Mouse (Mus musculus): ENCODE measurements around the gene Lif. TPM values are rescaled to one million over a fixed set of nuclear protein-coding genes. Genes with fewer than 3 reads are reported as not detected.
A peak's percentile ranks its signal among the peaks of the same experiment; 100 is the strongest.

The Lif gene
- polyA plus RNA-seq, 1 experiment from 2014 or later = 0.32 TPM

DNA sequence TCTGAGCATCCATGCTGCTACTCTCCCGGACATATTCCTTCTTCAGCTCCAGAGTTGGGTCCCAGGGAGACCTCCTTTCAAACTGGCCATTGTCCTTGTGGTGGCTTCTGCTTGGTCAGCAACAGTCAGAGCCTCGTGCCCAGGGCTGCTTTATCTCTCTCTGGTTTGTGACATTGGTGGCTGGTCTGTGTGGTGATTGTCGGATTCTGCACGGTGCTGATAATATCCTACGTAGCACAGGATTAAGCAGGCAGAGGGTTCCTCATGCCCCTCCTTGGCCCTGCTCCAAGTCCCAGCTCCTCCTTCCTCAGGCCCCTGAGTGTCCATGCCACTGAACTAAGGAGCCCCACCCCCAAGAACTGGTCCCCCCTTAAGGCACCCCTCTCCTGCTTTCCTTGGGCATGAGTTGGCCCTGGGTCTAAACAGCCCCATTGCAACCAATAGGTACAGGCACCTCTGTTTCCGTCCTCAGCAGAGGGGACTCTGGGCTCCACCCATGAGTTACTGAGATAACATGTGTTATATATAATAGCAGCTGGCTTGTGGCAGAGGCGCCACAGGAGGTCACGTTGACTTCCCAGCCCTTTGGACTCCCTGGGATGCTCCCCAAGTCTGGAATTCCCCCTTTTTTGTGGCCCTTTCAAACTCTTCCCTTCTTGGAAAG, 35.0 kb downstream of the Lif start:
- no peaks in the 10 kb centered on the region for H3K36me3 ChIP-seq
- peak; percentile 21; the same call in 1 of the 2 replicates for ATAC-seq (ENCODE audit: borderline replicate concordance, extremely low read depth, low FRiP score, low TSS enrichment)
- H3K27me3 ChIP-seq = peaks cover 23% of the 10 kb centered on the region
- H3K4me2 ChIP-seq = no peak overlapping the region
- peaks cover 34% of the 10 kb centered on the region for H3K4me1 ChIP-seq
- 52% methylated on average over 8 of the region's 8 CpGs for WGBS
- no peaks in the 10 kb centered on the region for H3K9me3 ChIP-seq
- no peak overlapping the region for H3K27ac ChIP-seq
- no peak overlapping the region for H3K4me3 ChIP-seq
- H3K9ac ChIP-seq = no peak overlapping the region

DNA sequence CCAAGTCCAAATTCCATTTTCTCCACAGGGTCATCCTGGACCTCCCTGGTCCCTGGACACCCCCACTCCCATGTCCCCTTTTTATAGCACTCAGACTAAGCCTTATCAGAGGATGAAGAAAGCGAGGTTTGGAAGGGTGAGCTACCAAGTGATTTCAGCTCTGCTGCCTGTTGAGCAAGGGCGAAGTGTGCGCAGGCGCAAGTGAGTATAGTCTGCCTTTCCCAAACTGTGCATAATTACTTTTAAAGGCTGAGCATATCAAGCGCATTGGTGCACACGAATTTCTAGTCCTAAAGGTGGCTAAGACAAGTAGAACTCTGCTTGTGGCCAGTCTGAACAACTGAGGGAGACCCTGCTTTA, 35.5 kb downstream of the Lif start:
- H3K4me3 ChIP-seq = no peak overlapping the region
- peaks cover 36% of the 10 kb centered on the region for H3K4me1 ChIP-seq
- no peaks in the 10 kb centered on the region for H3K9me3 ChIP-seq
- no peaks in the 10 kb centered on the region for H3K36me3 ChIP-seq
- no peak overlapping the region for H3K27ac ChIP-seq
- peaks cover 23% of the 10 kb centered on the region for H3K27me3 ChIP-seq
- no peak for ATAC-seq (ENCODE audit: borderline replicate concordance, extremely low read depth, low FRiP score, low TSS enrichment)
- no peak overlapping the region for H3K4me2 ChIP-seq
- 79% methylated on average over 6 of the region's 6 CpGs for WGBS
- no peak overlapping the region for H3K9ac ChIP-seq

DNA sequence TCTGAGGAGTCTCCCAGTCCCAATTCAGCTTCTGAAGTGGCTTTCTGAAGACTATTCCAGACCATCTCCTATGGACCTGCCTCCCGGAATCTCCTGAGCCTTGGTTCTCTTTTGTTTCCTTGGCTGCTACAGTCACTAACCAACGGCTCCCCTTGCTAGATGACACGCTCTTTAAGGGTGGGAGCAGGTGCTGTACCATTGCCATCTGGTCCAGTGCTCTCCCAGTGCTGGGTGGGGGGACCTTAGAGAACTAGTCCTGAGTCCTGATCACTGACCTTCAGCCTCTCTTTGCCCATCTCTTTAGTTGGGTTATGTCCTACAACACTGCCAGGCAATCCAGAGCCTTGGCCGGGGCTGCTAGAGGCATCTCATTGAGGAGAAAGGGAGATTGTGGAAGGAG, 36.1 kb downstream of the Lif start:
- no peak overlapping the region for H3K9ac ChIP-seq
- H3K27me3 ChIP-seq = peaks cover 23% of the 10 kb centered on the region
- no peak overlapping the region for H3K27ac ChIP-seq
- ATAC-seq (ENCODE audit: borderline replicate concordance, extremely low read depth, low FRiP score, low TSS enrichment) = no peak
- 89% methylated on average over 4 of the region's 4 CpGs for WGBS
- no peaks in the 10 kb centered on the region for H3K9me3 ChIP-seq
- H3K4me3 ChIP-seq = no peak overlapping the region
- H3K4me1 ChIP-seq = peaks cover 36% of the 10 kb centered on the region
- H3K36me3 ChIP-seq = no peaks in the 10 kb centered on the region
- H3K4me2 ChIP-seq = no peak overlapping the region

DNA sequence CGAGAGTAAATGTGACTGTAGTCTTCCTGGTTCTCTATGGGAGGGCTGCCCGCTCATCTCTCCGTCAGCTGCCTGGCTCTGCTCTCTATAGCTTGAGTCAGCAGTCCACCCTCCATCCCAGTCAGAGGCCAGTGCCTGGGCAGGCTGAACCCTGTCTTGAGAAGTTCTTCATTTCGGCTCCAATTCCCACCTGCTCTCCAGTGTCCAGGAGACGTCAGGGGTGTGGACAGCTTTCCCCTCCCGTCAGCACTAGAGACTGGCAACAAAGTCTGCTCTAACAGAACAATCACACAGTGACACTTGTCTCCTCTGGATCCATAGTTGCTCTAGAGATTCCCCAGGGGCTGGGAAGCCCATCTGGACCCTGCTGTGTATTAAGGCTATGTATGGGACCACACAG, 36.7 kb downstream of the Lif start:
- Histone ChIP-seq H3K4me3 (no peak overlapping the region), H3K27ac (no peak overlapping the region), H3K9me3 (no peaks in the 10 kb centered on the region), H3K4me1 (peaks cover 42% of the 10 kb centered on the region), H3K4me2 (no peak overlapping the region), H3K36me3 (no peaks in the 10 kb centered on the region), H3K27me3 (peaks cover 23% of the 10 kb centered on the region), H3K9ac (no peak overlapping the region)
- WGBS = 82% methylated on average over 6 of the region's 6 CpGs
- ATAC-seq (ENCODE audit: borderline replicate concordance, extremely low read depth, low FRiP score, low TSS enrichment) = no peak

DNA sequence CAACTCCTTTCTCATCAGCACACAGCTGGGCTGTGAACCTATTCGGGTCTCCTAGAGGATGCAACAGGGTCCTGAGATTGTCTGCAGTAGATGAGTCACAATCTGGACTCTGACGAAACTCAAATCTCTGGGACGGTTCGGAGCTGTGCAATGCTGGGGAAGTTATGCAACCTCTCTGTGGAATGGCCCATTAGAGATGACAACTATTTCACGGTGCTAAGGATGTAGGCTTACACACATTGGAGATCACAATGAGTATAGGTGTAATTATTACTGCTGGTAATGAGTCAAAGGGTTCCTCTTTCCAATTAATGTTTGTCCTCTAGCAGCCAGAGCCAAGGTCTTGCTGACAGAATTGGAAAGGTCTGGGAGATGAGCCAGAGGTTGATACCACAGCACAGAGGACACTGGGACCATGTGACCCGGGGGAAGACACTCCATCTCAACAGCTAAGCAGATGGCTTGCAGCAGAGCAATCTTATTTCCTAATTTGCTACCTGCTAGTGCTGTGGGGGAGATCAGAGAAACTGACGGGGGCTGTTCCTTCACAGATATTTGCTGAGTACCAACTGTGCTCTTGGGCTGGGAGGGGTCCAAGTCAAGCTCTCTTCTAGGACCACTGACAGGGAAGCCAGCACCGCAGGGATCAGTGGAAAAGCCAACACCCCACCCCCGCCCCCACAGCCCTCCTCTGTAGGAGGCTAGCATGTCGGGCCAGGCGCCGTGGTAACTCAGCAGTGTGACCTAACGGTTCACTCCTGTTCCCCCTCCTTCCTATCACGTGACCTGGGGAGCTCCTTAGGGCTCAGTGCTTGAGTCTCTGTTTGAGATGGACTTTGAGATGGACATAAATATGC, 37.4 kb downstream of the Lif start:
- H3K27ac ChIP-seq = no peak overlapping the region
- 33% methylated on average over 14 of the region's 14 CpGs for WGBS
- no peak overlapping the region for H3K4me2 ChIP-seq
- H3K9ac ChIP-seq = no peak overlapping the region
- no peaks in the 10 kb centered on the region for H3K36me3 ChIP-seq
- H3K9me3 ChIP-seq = no peaks in the 10 kb centered on the region
- no peak for ATAC-seq (ENCODE audit: borderline replicate concordance, extremely low read depth, low FRiP score, low TSS enrichment)
- peaks cover 23% of the 10 kb centered on the region for H3K27me3 ChIP-seq
- no peak overlapping the region for H3K4me3 ChIP-seq
- H3K4me1 ChIP-seq = peaks cover 49% of the 10 kb centered on the region

DNA sequence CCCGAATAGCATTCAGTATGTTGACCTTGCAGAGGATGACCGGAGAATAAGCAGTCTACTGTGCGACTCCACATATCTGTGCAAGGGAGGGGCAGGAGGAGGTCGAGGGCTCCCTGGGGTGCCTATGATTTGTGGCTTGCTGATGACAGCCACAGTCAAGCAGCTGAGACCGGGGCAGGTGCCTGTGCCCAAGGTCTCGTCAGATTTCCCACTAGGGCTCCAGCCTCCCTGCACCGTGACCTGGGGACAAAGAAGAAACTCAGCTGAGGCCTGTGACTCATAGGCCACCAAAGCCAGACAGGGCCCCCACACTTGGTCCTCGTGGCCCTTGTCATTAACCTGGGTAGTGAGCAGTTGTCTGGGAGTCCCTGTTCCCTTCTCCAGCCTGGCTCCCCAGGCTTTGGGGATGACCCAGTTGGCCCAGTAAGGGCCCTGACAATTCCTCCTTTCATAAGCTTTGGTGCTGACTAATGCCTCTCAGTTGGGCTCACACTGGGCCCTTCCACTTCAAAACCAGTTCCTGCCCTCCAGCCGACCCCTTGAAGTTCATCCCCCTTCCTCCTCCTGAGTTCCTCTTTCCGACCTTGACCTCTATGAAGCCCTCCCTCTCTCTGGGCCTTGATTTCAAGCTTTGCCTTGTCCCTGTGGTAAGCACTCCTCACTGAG, 39.4 kb downstream of the Lif start:
- no peaks in the 10 kb centered on the region for H3K36me3 ChIP-seq
- H3K9ac ChIP-seq = no peak overlapping the region
- no peak for ATAC-seq (ENCODE audit: borderline replicate concordance, extremely low read depth, low FRiP score, low TSS enrichment)
- peaks cover 59% of the 10 kb centered on the region for H3K4me1 ChIP-seq
- no peaks in the 10 kb centered on the region for H3K9me3 ChIP-seq
- peaks cover 23% of the 10 kb centered on the region for H3K27me3 ChIP-seq
- no peak overlapping the region for H3K4me2 ChIP-seq
- WGBS = 72% methylated on average over 10 of the region's 10 CpGs
- H3K4me3 ChIP-seq = no peak overlapping the region
- no peak overlapping the region for H3K27ac ChIP-seq

DNA sequence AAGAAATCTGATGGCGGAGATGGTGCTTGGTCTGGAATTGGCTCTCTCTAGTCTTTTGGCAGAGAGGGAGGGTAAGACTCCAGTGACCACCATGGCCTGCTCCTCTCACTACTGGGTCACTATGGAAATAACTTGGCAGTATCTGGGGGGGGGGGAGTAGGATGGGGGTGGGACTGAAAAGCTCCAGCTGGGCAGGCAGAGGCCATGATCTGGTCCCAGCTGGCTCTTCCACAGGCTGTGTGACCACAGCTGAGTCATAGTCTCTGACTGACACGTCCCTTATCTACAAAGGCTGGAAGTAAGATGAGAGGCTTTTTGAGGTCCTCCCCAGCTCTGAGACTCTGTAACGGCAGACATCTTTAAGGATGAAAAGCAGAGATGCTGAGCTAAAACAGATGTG, 40.4 kb downstream of the Lif start:
- Histone ChIP-seq H3K4me3 (no peak overlapping the region), H3K4me2 (no peak overlapping the region), H3K27me3 (peaks cover 23% of the 10 kb centered on the region), H3K9ac (no peak overlapping the region), H3K36me3 (no peaks in the 10 kb centered on the region), H3K9me3 (no peaks in the 10 kb centered on the region), H3K4me1 (peaks cover 60% of the 10 kb centered on the region), H3K27ac (no peak overlapping the region)
- 40% methylated on average over 3 of the region's 3 CpGs for WGBS
- ATAC-seq (ENCODE audit: borderline replicate concordance, extremely low read depth, low FRiP score, low TSS enrichment) = peak; percentile 76; the same call in 1 of the 2 replicates

DNA sequence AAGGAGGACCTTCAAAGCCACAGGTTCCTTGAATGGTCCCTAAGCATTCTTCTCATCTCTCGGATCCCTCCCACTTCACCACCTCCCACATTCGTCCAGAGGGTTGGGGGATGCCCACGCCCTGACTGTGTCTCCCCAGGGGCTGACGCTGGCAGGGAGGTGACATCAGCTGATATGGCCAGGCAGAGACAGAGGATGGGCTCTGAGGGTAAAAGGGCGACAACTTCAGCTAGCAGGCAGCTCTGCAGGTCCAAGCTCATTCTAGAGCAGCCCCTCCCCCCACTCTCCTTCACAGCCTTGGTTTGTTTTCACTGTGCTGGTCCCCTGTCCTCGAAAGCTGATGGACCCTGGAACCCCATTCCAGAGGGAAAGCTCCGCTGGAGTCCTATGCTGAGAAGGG, 41.3 kb downstream of the Lif start:
- no peak for ATAC-seq (ENCODE audit: borderline replicate concordance, extremely low read depth, low FRiP score, low TSS enrichment)
- Histone ChIP-seq H3K27me3 (peaks cover 20% of the 10 kb centered on the region), H3K36me3 (no peaks in the 10 kb centered on the region), H3K4me2 (peak overlapping the region; percentile 31; the same call in 1 of the 2 replicates), H3K4me1 (peaks cover 57% of the 10 kb centered on the region), H3K9ac (no peak overlapping the region), H3K4me3 (no peak overlapping the region), H3K9me3 (no peaks in the 10 kb centered on the region), H3K27ac (no peak overlapping the region)
- 24% methylated on average over 7 of the region's 7 CpGs for WGBS

DNA sequence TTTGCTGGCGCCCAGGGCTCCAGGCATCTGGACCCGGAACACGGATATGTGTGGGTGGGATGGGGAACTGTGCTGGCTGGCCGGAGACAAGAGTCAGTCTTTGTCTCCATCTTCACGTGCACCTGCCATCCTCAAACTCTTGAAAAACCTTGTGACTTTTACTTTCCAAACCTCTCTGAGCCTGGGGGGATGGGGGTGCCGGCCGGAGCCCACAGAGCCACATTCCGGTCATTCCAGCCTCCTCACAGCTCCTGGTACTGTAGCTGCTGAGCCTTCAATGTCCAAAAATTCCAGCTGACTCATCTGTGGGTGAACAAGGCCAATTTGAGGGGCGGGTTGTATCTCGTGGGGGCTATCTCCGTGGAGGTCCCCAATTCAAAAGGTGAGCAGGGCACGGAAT, 41.8 kb downstream of the Lif start:
- Histone ChIP-seq H3K9me3 (no peaks in the 10 kb centered on the region), H3K27me3 (peaks cover 14% of the 10 kb centered on the region), H3K27ac (no peak overlapping the region), H3K36me3 (no peaks in the 10 kb centered on the region), H3K9ac (no peak overlapping the region), H3K4me1 (peaks cover 51% of the 10 kb centered on the region), H3K4me3 (no peak overlapping the region), H3K4me2 (peak overlapping the region; percentile 31)
- WGBS = 22% methylated on average over 12 of the region's 12 CpGs
- no peak for ATAC-seq (ENCODE audit: borderline replicate concordance, extremely low read depth, low FRiP score, low TSS enrichment)

DNA sequence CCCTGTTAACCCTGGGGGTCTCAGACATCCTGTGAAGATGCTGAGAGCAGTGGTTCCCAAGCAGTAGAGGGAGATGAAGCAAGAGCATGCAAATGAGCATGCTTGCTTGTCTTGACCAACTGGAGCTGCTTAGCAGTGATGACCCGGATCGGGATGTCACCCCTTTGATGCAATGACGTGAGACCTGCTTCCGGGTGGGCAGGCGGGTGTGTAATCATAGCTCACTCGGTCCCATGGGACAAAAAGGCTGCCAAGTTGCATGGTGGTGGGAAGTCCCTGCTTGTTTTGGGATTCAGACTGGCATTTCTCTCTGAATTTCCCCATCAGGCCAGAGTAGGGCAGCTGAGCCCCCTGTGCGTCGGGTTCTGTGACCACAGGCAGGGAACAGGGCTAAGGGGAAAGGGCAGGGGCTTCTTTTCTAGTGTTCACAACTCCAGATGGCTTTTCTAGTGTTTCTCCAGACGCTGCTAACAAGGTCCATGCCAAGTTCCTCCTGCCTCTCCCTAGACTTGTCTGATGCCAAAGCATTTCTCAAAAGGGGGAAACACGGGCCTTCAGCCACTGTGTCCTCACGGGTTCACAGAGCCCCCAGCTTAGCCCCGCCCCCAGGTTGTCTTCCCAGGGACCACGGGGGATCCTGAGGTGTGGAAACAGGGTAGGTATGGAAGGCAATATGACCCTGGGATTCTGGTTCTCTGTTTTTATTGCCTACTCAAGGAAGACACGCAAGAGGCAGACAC, 42.5 kb downstream of the Lif start:
- no peak overlapping the region for H3K27ac ChIP-seq
- H3K9me3 ChIP-seq = no peaks in the 10 kb centered on the region
- no peak overlapping the region for H3K9ac ChIP-seq
- no peak overlapping the region for H3K4me3 ChIP-seq
- peaks cover 7% of the 10 kb centered on the region for H3K27me3 ChIP-seq
- H3K36me3 ChIP-seq = no peaks in the 10 kb centered on the region
- ATAC-seq (ENCODE audit: borderline replicate concordance, extremely low read depth, low FRiP score, low TSS enrichment) = no peak
- peaks cover 47% of the 10 kb centered on the region for H3K4me1 ChIP-seq
- no peak overlapping the region for H3K4me2 ChIP-seq
- WGBS = 54% methylated on average over 14 of the region's 14 CpGs

DNA sequence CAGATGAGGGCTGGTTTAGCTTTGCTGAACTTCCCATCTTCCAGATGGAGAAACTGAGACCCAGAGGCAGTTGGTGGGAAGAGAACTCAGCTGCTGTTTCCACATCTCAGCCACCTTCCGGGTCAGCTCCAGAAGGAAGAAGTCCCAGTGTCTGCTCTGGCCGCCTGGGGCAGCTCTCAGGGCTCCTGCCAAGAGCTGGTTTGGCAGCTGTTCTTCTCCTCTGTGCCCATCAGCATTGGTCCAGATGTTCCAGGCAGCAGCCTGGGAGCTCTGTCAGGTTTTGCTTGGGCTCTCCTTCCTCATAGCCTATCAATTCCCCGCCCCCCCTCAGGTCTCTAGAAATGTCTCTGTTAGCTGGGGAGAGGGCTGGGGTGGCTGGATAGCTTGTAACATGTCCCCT, 43.3 kb downstream of the Lif start:
- no peak for ATAC-seq (ENCODE audit: borderline replicate concordance, extremely low read depth, low FRiP score, low TSS enrichment)
- H3K4me1 ChIP-seq = peaks cover 41% of the 10 kb centered on the region
- H3K27ac ChIP-seq = no peak overlapping the region
- no peak overlapping the region for H3K4me2 ChIP-seq
- no peaks in the 10 kb centered on the region for H3K9me3 ChIP-seq
- no peak overlapping the region for H3K4me3 ChIP-seq
- 75% methylated on average over 3 of the region's 3 CpGs for WGBS
- H3K27me3 ChIP-seq = no peaks in the 10 kb centered on the region
- H3K36me3 ChIP-seq = no peaks in the 10 kb centered on the region
- no peak overlapping the region for H3K9ac ChIP-seq

Measured in lung, embryonic 15.5 days (tissue).